Mouse (Mus musculus): Measurements from ENCODE around the gene Adgrg1. TPM values are rescaled to one million over a fixed set of nuclear protein-coding genes. Genes with fewer than 3 reads are reported as not detected.

Adgrg1 gene
- 10.6 and 11.1 TPM in 2 replicates for polyA plus RNA-seq (2014; fragmentation: Nextera tagmentation; extraction: Ambion mirVana)

- no peak within 1 kb of the TSS for H3K4me3 ChIP-seq (ENCODE audit: low read depth, low read length)
- peaks cover 8% of the 10 kb centered on the region; the same call in 1 of the 2 replicates for H3K27me3 ChIP-seq (ENCODE audit: control insufficient read depth, insufficient read depth, low read length)
- no peaks in the 10 kb centered on the region for H3K9me3 ChIP-seq (ENCODE audit: control insufficient read depth, low read length)
- no peak within 1 kb of the TSS for H3K4me2 ChIP-seq (ENCODE audit: low read depth, severe bottlenecking)
- 49% methylated on average over 7 of the region's 7 CpGs for WGBS
- DNase-seq (ENCODE audit: low spot score) (no peak), ATAC-seq (ENCODE audit: insufficient number of reproducible peaks, low FRiP score, low TSS enrichment, low read depth) (no peak)
- H3K9ac ChIP-seq (ENCODE audit: low read length), result no peak within 1 kb of the TSS
- H3K27ac ChIP-seq (replicated peaks; ENCODE audit: low read depth, low read length), result no peak within 1 kb of the TSS
- H3K4me1 ChIP-seq (ENCODE audit: control insufficient read depth, insufficient read depth, low read length), result peaks cover 14% of the 10 kb centered on the region
- H3K36me3 ChIP-seq (ENCODE audit: control insufficient read depth, insufficient read depth, low read length), result no peaks in the 10 kb centered on the region
These were observed at the start of gene Adgrg1 for GRCm38 (mm10) chr8:94974467-94975165. Gene Adgrg1, plus strand, starts transcription at chr8:94974751.

GRCm38 (mm10) chr8:94928227-94928626 lies 46.3 kb upstream of the Adgrg1 start:
- 70% methylated on average over 3 of the region's 3 CpGs for whole genome bisulfite sequencing
- no peak for ATAC-seq (ENCODE audit: insufficient number of reproducible peaks, low FRiP score, low TSS enrichment, low read depth)
- no peaks in the 10 kb centered on the region for H3K4me1 ChIP-seq (ENCODE audit: control insufficient read depth, insufficient read depth, low read length)

GRCm38 (mm10) chr8:94933918-94934317 lies 40.6 kb upstream of the Adgrg1 start:
- no peak for DNase-seq (ENCODE audit: low spot score)
- H3K27ac ChIP-seq (replicated peaks; ENCODE audit: low read depth, low read length), result no peak overlapping the region
- no peak overlapping the region for H3K4me3 ChIP-seq (ENCODE audit: low read depth, low read length)
- no peaks in the 10 kb centered on the region for H3K4me1 ChIP-seq (ENCODE audit: control insufficient read depth, insufficient read depth, low read length)
- ATAC-seq (ENCODE audit: insufficient number of reproducible peaks, low FRiP score, low TSS enrichment, low read depth), result no peak; the same call in 1 of the 2 replicates
- no peak overlapping the region for H3K4me2 ChIP-seq (ENCODE audit: low read depth, severe bottlenecking)
- H3K9me3 ChIP-seq (ENCODE audit: control insufficient read depth, low read length), result no peaks in the 10 kb centered on the region
- no peak overlapping the region for H3K9ac ChIP-seq (ENCODE audit: low read length)
- no peaks in the 10 kb centered on the region for H3K36me3 ChIP-seq (ENCODE audit: control insufficient read depth, insufficient read depth, low read length)
- no peaks in the 10 kb centered on the region for H3K27me3 ChIP-seq (ENCODE audit: control insufficient read depth, insufficient read depth, low read length)
- 54% methylated on average over 5 of the region's 5 CpGs for WGBS

More at GRCm38 (mm10) chr8:94928227-94928626, 46.3 kb upstream of the Adgrg1 start:
- Histone ChIP-seq H3K9ac (ENCODE audit: low read length) (no peak overlapping the region), H3K27me3 (ENCODE audit: control insufficient read depth, insufficient read depth, low read length) (no peaks in the 10 kb centered on the region), H3K4me3 (ENCODE audit: low read depth, low read length) (no peak overlapping the region), H3K36me3 (ENCODE audit: control insufficient read depth, insufficient read depth, low read length) (no peaks in the 10 kb centered on the region), H3K9me3 (ENCODE audit: control insufficient read depth, low read length) (no peaks in the 10 kb centered on the region), H3K27ac (replicated peaks; ENCODE audit: low read depth, low read length) (no peak overlapping the region), H3K4me2 (ENCODE audit: low read depth, severe bottlenecking) (no peak overlapping the region)
- DNase-seq (ENCODE audit: low spot score), result no peak

GRCm38 (mm10) chr8:94935172-94935571 lies 39.4 kb upstream of the Adgrg1 start:
- H3K4me1 ChIP-seq (ENCODE audit: control insufficient read depth, insufficient read depth, low read length), result no peaks in the 10 kb centered on the region
- H3K9ac ChIP-seq (ENCODE audit: low read length), result no peak overlapping the region
- H3K36me3 ChIP-seq (ENCODE audit: control insufficient read depth, insufficient read depth, low read length), result no peaks in the 10 kb centered on the region
- no peak overlapping the region for H3K27ac ChIP-seq (replicated peaks; ENCODE audit: low read depth, low read length)
- H3K4me3 ChIP-seq (ENCODE audit: low read depth, low read length), result no peak overlapping the region
- DNase-seq (ENCODE audit: low spot score), result no peak
- H3K27me3 ChIP-seq (ENCODE audit: control insufficient read depth, insufficient read depth, low read length), result no peaks in the 10 kb centered on the region
- 84% methylated on average over 3 of the region's 3 CpGs for WGBS
- H3K9me3 ChIP-seq (ENCODE audit: control insufficient read depth, low read length), result no peaks in the 10 kb centered on the region
- no peak overlapping the region for H3K4me2 ChIP-seq (ENCODE audit: low read depth, severe bottlenecking)
- ATAC-seq (ENCODE audit: insufficient number of reproducible peaks, low FRiP score, low TSS enrichment, low read depth), result no peak

- peak; percentile 86 for DNase-seq (ENCODE audit: low spot score)
- H3K27me3 ChIP-seq (ENCODE audit: control insufficient read depth, insufficient read depth, low read length), result no peaks in the 10 kb centered on the region
- 15% methylated on average over 6 of the region's 6 CpGs for WGBS
- H3K4me2 ChIP-seq (ENCODE audit: low read depth, severe bottlenecking), result no peak overlapping the region
- no peaks in the 10 kb centered on the region for H3K36me3 ChIP-seq (ENCODE audit: control insufficient read depth, insufficient read depth, low read length)
- H3K9me3 ChIP-seq (ENCODE audit: control insufficient read depth, low read length), result no peaks in the 10 kb centered on the region
- H3K27ac ChIP-seq (replicated peaks; ENCODE audit: low read depth, low read length), result no peak overlapping the region
- no peak for ATAC-seq (ENCODE audit: insufficient number of reproducible peaks, low FRiP score, low TSS enrichment, low read depth)
- no peak overlapping the region for H3K4me3 ChIP-seq (ENCODE audit: low read depth, low read length)
- no peak overlapping the region for H3K9ac ChIP-seq (ENCODE audit: low read length)
- no peaks in the 10 kb centered on the region for H3K4me1 ChIP-seq (ENCODE audit: control insufficient read depth, insufficient read depth, low read length)
These were observed 32.0 kb upstream of the Adgrg1 start for GRCm38 (mm10) chr8:94942566-94942965.

- WGBS, result 64% methylated on average over 6 of the region's 6 CpGs
- no peak overlapping the region for H3K4me2 ChIP-seq (ENCODE audit: low read depth, severe bottlenecking)
- H3K4me3 ChIP-seq (ENCODE audit: low read depth, low read length), result no peak overlapping the region
- ATAC-seq (ENCODE audit: insufficient number of reproducible peaks, low FRiP score, low TSS enrichment, low read depth) (no peak), DNase-seq (ENCODE audit: low spot score) (no peak)
- no peak overlapping the region for H3K9ac ChIP-seq (ENCODE audit: low read length)
- no peaks in the 10 kb centered on the region for H3K4me1 ChIP-seq (ENCODE audit: control insufficient read depth, insufficient read depth, low read length)
- H3K27ac ChIP-seq (replicated peaks; ENCODE audit: low read depth, low read length), result no peak overlapping the region
- H3K27me3 ChIP-seq (ENCODE audit: control insufficient read depth, insufficient read depth, low read length), result no peaks in the 10 kb centered on the region
- H3K36me3 ChIP-seq (ENCODE audit: control insufficient read depth, insufficient read depth, low read length), result no peaks in the 10 kb centered on the region
- H3K9me3 ChIP-seq (ENCODE audit: control insufficient read depth, low read length), result no peaks in the 10 kb centered on the region
These were observed 29.4 kb upstream of the Adgrg1 start for GRCm38 (mm10) chr8:94945185-94945584.

- no peaks in the 10 kb centered on the region for H3K9me3 ChIP-seq (ENCODE audit: control insufficient read depth, low read length)
- 77% methylated on average over 4 of the region's 4 CpGs for WGBS
- H3K36me3 ChIP-seq (ENCODE audit: control insufficient read depth, insufficient read depth, low read length), result no peaks in the 10 kb centered on the region
- DNase-seq (ENCODE audit: low spot score), result no peak
- H3K27ac ChIP-seq (replicated peaks; ENCODE audit: low read depth, low read length), result no peak overlapping the region
- H3K4me1 ChIP-seq (ENCODE audit: control insufficient read depth, insufficient read depth, low read length), result no peaks in the 10 kb centered on the region
- H3K9ac ChIP-seq (ENCODE audit: low read length), result no peak overlapping the region
- no peak overlapping the region for H3K4me2 ChIP-seq (ENCODE audit: low read depth, severe bottlenecking)
- H3K4me3 ChIP-seq (ENCODE audit: low read depth, low read length), result no peak overlapping the region
- no peaks in the 10 kb centered on the region for H3K27me3 ChIP-seq (ENCODE audit: control insufficient read depth, insufficient read depth, low read length)
- ATAC-seq (ENCODE audit: insufficient number of reproducible peaks, low FRiP score, low TSS enrichment, low read depth), result no peak
These were observed 26.1 kb upstream of the Adgrg1 start for GRCm38 (mm10) chr8:94948421-94948820.

GRCm38 (mm10) chr8:94949010-94949409 lies 25.5 kb upstream of the Adgrg1 start:
- no peaks in the 10 kb centered on the region for H3K27me3 ChIP-seq (ENCODE audit: control insufficient read depth, insufficient read depth, low read length)
- no peak for ATAC-seq (ENCODE audit: insufficient number of reproducible peaks, low FRiP score, low TSS enrichment, low read depth)
- WGBS, result 80% methylated on average over 4 of the region's 4 CpGs

GRCm38 (mm10) chr8:94950046-94950445 lies 24.5 kb upstream of the Adgrg1 start:
- H3K9me3 ChIP-seq (ENCODE audit: control insufficient read depth, low read length), result no peaks in the 10 kb centered on the region
- H3K27ac ChIP-seq (replicated peaks; ENCODE audit: low read depth, low read length), result no peak overlapping the region
- ATAC-seq (ENCODE audit: insufficient number of reproducible peaks, low FRiP score, low TSS enrichment, low read depth) (peak; percentile 70; the same call in 1 of the 2 replicates), DNase-seq (ENCODE audit: low spot score) (peak; percentile 82)
- no peaks in the 10 kb centered on the region for H3K27me3 ChIP-seq (ENCODE audit: control insufficient read depth, insufficient read depth, low read length)
- no peaks in the 10 kb centered on the region for H3K4me1 ChIP-seq (ENCODE audit: control insufficient read depth, insufficient read depth, low read length)
- H3K4me2 ChIP-seq (ENCODE audit: low read depth, severe bottlenecking), result no peak overlapping the region
- H3K36me3 ChIP-seq (ENCODE audit: control insufficient read depth, insufficient read depth, low read length), result no peaks in the 10 kb centered on the region
- WGBS, result 22% methylated on average over 4 of the region's 4 CpGs
- H3K9ac ChIP-seq (ENCODE audit: low read length), result no peak overlapping the region
- no peak overlapping the region for H3K4me3 ChIP-seq (ENCODE audit: low read depth, low read length)

More at GRCm38 (mm10) chr8:94949010-94949409, 25.5 kb upstream of the Adgrg1 start:
- no peak overlapping the region for H3K9ac ChIP-seq (ENCODE audit: low read length)
- no peaks in the 10 kb centered on the region for H3K36me3 ChIP-seq (ENCODE audit: control insufficient read depth, insufficient read depth, low read length)
- H3K27ac ChIP-seq (replicated peaks; ENCODE audit: low read depth, low read length), result no peak overlapping the region
- no peaks in the 10 kb centered on the region for H3K4me1 ChIP-seq (ENCODE audit: control insufficient read depth, insufficient read depth, low read length)
- H3K4me3 ChIP-seq (ENCODE audit: low read depth, low read length), result no peak overlapping the region
- DNase-seq (ENCODE audit: low spot score), result no peak
- no peak overlapping the region for H3K4me2 ChIP-seq (ENCODE audit: low read depth, severe bottlenecking)
- H3K9me3 ChIP-seq (ENCODE audit: control insufficient read depth, low read length), result no peaks in the 10 kb centered on the region

Measured in limb, embryonic 11.5 days (tissue).